Mouse (Mus musculus) olfactory bulb, adult 2 months (tissue): ENCODE results near the gene Arhgdia.

Source experiments
- CTCF ChIP-seq: fragments of 200-500 bp; IDR thresholded peaks from 2 replicates; pipeline ENCODE4 v1.5.1; 2012; ENCODE audit warnings: low read depth, mild to moderate bottlenecking, low read length, moderate library complexity; ENCODE audit not compliant: insufficient read depth
- POLR2A ChIP-seq: fragments of 200-500 bp; IDR thresholded peaks from 2 replicates; pipeline ENCODE4 v1.6.1; 2012; ENCODE audit warnings: mild to moderate bottlenecking, low read depth, low read length, moderate library complexity; ENCODE audit not compliant: insufficient read depth

DNA sequence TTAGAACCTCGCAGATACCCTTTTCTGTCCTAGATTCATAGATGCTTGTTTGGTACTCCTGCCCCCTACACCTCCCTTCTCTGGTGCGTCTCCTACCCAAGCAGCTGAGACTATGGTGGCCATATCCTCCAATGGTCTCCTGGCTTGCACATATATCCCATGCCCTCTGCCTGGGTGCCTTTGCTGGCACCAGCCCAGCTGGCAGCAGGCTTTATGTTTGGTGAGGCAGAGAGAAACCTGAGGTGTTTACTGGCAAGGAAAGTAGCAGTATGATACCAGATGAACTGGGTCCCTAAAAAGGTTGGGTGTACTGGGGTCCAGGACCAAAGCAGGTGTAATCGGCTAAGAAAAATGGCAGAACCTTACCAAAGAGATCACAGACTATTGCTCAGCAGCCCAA, 35.5 kb downstream of the Arhgdia start:
- TF ChIP-seq POLR2A (no peak), CTCF (no peak)
